Mouse (Mus musculus) hematopoietic stem cell, adult 5-6 weeks (primary cell): ENCODE results near the gene Abhd4. TPM values are rescaled to one million over a fixed set of nuclear protein-coding genes. Genes with fewer than 3 reads are reported as not detected.

Experiments
- ATAC-seq, 2 experiments: fragments of 125-278 bp in 1 of 2; replicated peaks in 1 of 2; 2 replicates each; pipeline ENCODE4 v1.8.0; 2016 to 2017; ENCODE audit warnings: inconsistent platforms in 2 of 2, mild to moderate bottlenecking in 2 of 2, moderate number of reproducible peaks in 2 of 2, low read depth in 1 of 2, moderate TSS enrichment in 1 of 2; ENCODE audit not compliant: low FRiP score in 2 of 2, poor library complexity in 2 of 2, severe bottlenecking in 2 of 2, insufficient read depth in 1 of 2, low TSS enrichment in 1 of 2
- total RNA-seq: library from RNA; stranded (forward); fragments of 172-1452, 232-1000 nt; gene quantifications from 2 replicates; pipeline ENCODE4 v1.2.3, GENCODE M21; 2017

Abhd4 gene
- total RNA-seq, 1 experiment from 2014 or later, result 43.5 TPM

DNA sequence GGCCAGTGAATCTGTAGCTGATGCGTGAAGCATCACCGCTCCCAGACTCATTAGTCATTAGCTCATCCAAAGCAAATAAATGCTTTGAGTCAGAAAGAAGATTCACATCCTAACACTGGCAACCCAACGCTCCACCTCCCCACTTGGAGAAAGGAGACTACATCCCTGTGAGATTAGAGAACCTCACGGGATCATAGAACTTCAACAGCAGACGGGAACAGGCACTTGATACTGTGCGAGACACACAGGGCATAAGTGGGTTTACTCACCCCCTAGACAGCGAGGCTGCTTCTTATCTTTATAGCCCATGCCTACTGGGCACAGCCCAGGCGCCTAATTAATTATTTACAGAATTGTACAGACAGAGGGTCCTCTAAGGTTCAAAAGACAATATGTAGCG, 21.8 kb upstream of the Abhd4 start:
- no peak for ATAC-seq

DNA sequence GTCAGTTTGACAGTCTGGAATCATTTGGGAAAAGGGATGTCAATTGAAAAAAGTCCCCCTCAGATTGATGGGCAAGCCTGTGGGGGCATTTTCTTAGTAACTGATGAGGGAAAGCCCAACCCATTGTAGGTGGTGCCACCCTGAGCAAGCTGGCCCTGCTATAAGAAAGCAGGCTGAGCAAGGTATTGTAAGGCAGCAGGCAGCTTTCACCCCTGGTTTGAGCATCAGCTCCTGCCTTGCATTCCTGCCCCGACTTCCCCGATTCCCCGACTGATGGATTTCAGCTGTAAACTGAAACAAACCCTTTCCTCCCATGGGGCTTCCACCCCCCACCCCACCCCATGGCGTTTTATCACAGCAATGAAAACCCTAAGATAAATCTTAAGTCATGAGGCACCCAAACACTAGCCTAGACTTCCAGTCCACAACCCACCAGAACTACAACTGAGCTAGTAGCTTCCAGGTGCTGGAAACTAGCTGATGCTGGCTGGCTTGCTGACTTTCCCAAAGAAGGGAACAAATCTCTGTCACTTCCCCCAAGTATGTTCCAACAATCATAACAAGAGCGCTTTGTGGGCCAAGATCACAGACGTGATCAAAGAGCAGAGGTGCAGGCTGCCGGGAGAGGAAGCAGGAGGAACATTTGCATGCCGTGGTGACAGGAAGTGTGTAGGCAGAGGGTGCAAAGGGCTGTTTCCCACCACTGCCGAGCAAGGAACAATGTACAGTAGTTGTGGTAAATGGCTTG, 21.0 kb upstream of the Abhd4 start:
- ATAC-seq, result peak; percentile 89 to 91

DNA sequence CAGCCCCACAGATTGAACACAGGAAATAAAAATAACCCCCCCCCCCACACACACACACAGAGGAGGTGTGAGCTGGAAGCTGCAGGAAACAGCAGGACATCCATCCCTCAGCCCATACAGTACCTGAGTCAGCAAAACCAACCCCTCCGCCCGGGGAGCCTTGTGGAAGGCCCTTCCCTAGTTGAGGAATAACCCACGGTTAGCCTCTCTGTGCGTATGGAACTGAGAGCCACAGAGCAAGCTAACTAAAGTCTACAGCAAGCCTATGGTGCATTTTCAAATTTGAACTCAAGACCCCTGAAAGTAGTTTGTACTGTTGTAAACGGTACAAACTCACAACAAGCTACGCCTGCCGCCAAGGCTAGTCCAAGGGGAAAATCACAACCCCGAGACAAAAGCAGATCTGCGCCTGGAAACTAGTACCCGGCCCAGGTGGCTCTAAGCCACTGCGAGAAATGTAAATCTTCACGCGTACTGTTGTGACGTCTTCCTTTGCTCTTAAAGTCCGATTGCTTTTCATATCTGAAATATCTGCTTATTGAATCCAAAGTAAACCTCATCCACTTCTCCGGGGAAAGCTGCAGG, 20.3 kb upstream of the Abhd4 start:
- no peak for ATAC-seq

GRCm38 (mm10) chr14:54234231-54235040, 19.6 kb upstream of the Abhd4 start:
- no peak for ATAC-seq

GRCm38 (mm10) chr14:54235825-54236540, 18.0 kb upstream of the Abhd4 start:
- no peak for ATAC-seq

GRCm38 (mm10) chr14:54236881-54237280, 17.1 kb upstream of the Abhd4 start:
- ATAC-seq, result no peak

- peak; percentile 79 to 87 for ATAC-seq
Measured at GRCm38 (mm10) chr14:54239002-54239736, 14.8 kb upstream of the Abhd4 start.

DNA sequence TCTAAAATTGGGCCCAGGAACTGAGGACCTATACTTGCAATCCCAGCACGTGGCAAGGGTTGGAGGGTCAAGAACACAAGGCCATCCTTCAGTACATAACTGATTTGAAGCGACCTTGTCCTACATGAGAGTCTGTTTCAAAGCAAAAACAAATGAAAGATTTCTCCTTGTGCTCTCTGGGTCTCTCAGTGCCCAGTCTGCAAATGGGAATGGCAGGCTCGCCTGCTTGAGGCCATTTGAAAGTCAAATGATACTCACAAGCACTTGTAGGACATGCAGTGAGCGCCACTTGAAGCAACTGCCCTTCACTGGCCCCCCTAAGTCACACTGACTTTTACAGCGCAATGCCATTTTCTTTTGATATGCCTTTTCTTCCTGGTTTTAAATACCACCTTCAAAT, 13.4 kb upstream of the Abhd4 start:
- ATAC-seq, result no peak

GRCm38 (mm10) chr14:54244183-54244582, 9.8 kb upstream of the Abhd4 start:
- no peak for ATAC-seq

DNA sequence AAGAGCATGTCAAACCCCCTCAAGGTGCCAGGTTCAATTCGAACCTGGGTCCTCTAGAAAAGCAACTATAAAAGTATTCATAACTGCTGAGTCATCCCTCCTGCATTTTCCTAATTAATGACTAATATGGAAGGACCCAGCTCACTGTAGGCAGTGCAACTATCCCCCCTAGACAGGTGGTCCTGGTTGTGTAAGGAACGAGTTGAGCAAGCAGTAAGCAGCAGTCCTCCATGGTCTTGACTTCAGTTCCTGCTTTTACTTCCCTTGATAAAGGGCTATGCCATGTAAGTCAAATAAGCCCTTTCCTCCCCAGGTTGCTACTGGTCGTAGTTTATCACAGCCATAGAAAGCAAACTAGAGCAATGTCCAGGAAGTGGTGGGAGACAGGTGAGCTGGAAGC, 7.8 kb upstream of the Abhd4 start:
- ATAC-seq, result no peak

- ATAC-seq, result no peak
Measured at GRCm38 (mm10) chr14:54249326-54249725, 4.7 kb upstream of the Abhd4 start.

- ATAC-seq, result no peak
Measured at GRCm38 (mm10) chr14:54250122-54250521, 3.9 kb upstream of the Abhd4 start.

DNA sequence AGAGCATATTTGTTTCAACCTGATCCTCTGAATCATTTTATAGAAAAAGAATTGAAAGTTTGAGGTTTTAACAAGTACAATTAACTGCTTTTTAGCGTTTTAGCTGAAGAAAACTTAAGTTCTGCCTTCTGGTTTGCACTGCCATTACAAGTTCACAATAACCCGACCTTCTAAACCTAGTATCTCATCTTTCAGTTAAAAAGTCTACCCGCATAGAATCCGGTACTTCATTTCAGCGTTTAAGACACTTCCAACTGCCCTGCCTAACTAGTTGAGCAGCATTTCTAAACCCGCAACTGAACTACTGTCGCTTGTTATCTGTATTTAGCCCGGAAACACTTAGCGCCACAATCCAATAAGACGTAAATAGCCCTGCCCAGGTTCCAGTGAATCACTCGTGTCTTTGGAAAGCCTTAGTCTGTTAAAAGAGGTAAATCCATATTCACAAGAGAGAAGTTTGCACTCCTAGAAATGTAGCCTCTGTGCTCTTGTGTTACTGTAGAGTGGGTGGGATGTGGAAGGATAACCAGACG, 748 bp downstream of the Abhd4 start:
- no peak for ATAC-seq

DNA sequence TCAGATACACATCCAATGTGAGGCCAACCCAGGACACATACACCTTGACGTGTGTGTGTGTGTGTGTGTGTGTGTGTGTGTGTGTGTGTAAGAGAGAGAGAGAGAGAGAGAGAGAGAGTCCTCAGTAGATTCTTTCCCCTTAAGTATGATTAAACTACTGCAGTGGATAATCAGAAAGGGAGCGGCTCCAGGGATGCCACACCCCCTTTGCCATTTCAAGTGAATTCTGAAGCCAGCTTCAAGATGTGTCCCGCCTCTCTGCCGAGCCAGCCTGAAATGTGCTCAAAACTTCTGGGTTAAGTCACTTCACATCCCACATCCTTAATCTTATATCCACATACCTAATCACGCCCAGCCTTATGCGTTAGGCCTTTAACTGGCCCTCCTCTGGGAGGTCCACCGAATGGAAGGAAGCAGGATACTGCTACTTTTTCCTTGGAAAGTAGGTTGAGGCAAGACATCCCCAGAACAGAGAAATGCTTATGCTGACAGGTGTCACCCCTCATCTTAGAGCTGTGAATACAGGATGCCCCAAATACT, 4.2 kb downstream of the Abhd4 start:
- no peak for ATAC-seq

- ATAC-seq, result peak; percentile 95 to 96
Measured at GRCm38 (mm10) chr14:54259003-54259721, 5.2 kb downstream of the Abhd4 start.

- 0 out of 4 replicates have a peak, but pooled peaks of 1 of the 2 experiments have one; percentile 0 for ATAC-seq
Measured at GRCm38 (mm10) chr14:54259722-54260085, 5.7 kb downstream of the Abhd4 start.
